Mouse (Mus musculus): ENCODE results near the gene Gtpbp1. TPM values are rescaled to one million over a fixed set of nuclear protein-coding genes. Genes with fewer than 3 reads are reported as not detected.

Gtpbp1 gene
- polyA plus RNA-seq, 1 experiment from 2014 or later, result 29.2 TPM

- Histone ChIP-seq H3K4me3 (ENCODE audit: inconsistent target) (no peak overlapping the region), H3K79me2 (ENCODE audit: inconsistent target) (no peaks in the 10 kb centered on the region), H3K36me3 (ENCODE audit: inconsistent target) (peaks cover 56% of the 10 kb centered on the region), H3K27ac (no peak overlapping the region)
- WGBS (ENCODE audit: missing documents), result 88% methylated on average over 11 of the region's 11 CpGs
These were observed 34.6 kb downstream of the Gtpbp1 start for GRCm38 (mm10) chr15:79725190-79725789.

GRCm38 (mm10) chr15:79727840-79728239 is 37.2 kb downstream of the Gtpbp1 start:
- H3K79me2 ChIP-seq (ENCODE audit: inconsistent target), result no peaks in the 10 kb centered on the region
- WGBS (ENCODE audit: missing documents), result 98% methylated on average over 6 of the region's 6 CpGs
- H3K36me3 ChIP-seq (ENCODE audit: inconsistent target), result peaks cover 76% of the 10 kb centered on the region
- no peak overlapping the region for H3K27ac ChIP-seq
- no peak overlapping the region for H3K4me3 ChIP-seq (ENCODE audit: inconsistent target)

- H3K36me3 ChIP-seq (ENCODE audit: inconsistent target), result peaks cover 81% of the 10 kb centered on the region
- H3K4me3 ChIP-seq (ENCODE audit: inconsistent target), result no peak overlapping the region
- H3K27ac ChIP-seq, result no peak overlapping the region
- WGBS (ENCODE audit: missing documents), result 93% methylated on average over 5 of the region's 5 CpGs
- H3K79me2 ChIP-seq (ENCODE audit: inconsistent target), result no peaks in the 10 kb centered on the region
These were observed 37.7 kb downstream of the Gtpbp1 start for GRCm38 (mm10) chr15:79728311-79728710.

- WGBS (ENCODE audit: missing documents), result 90% methylated on average over 9 of the region's 10 CpGs
- no peak overlapping the region for H3K4me3 ChIP-seq (ENCODE audit: inconsistent target)
- peaks cover 86% of the 10 kb centered on the region for H3K36me3 ChIP-seq (ENCODE audit: inconsistent target)
- no peaks in the 10 kb centered on the region for H3K79me2 ChIP-seq (ENCODE audit: inconsistent target)
- no peak overlapping the region for H3K27ac ChIP-seq
These were observed 38.2 kb downstream of the Gtpbp1 start for GRCm38 (mm10) chr15:79728731-79729388.

GRCm38 (mm10) chr15:79731554-79731953 is 40.9 kb downstream of the Gtpbp1 start:
- Histone ChIP-seq H3K79me2 (ENCODE audit: inconsistent target) (no peaks in the 10 kb centered on the region), H3K36me3 (ENCODE audit: inconsistent target) (peaks cover 86% of the 10 kb centered on the region), H3K27ac (no peak overlapping the region), H3K4me3 (ENCODE audit: inconsistent target) (no peak overlapping the region)
- WGBS (ENCODE audit: missing documents), result 52% methylated on average over 7 of the region's 7 CpGs

- Histone ChIP-seq H3K79me2 (ENCODE audit: inconsistent target) (no peaks in the 10 kb centered on the region), H3K4me3 (ENCODE audit: inconsistent target) (no peak overlapping the region), H3K36me3 (ENCODE audit: inconsistent target) (peaks cover 86% of the 10 kb centered on the region), H3K27ac (no peak overlapping the region)
- 97% methylated on average over 8 of the region's 8 CpGs for WGBS (ENCODE audit: missing documents)
These were observed 42.5 kb downstream of the Gtpbp1 start for GRCm38 (mm10) chr15:79733192-79733591.

GRCm38 (mm10) chr15:79733640-79734039 is 43.0 kb downstream of the Gtpbp1 start:
- Histone ChIP-seq H3K79me2 (ENCODE audit: inconsistent target) (peaks cover under 1% of the 10 kb centered on the region; the same call in 1 of the 2 replicates), H3K4me3 (ENCODE audit: inconsistent target) (no peak overlapping the region), H3K36me3 (ENCODE audit: inconsistent target) (peaks cover 86% of the 10 kb centered on the region), H3K27ac (no peak overlapping the region)
- WGBS (ENCODE audit: missing documents), result 32% methylated on average over 4 of the region's 4 CpGs

GRCm38 (mm10) chr15:79734311-79734710 is 43.7 kb downstream of the Gtpbp1 start:
- Histone ChIP-seq H3K27ac (no peak overlapping the region), H3K4me3 (ENCODE audit: inconsistent target) (no peak overlapping the region), H3K79me2 (ENCODE audit: inconsistent target) (peaks cover 7% of the 10 kb centered on the region; the same call in 1 of the 2 replicates), H3K36me3 (ENCODE audit: inconsistent target) (peaks cover 82% of the 10 kb centered on the region)
- 75% methylated on average over 8 of the region's 8 CpGs for WGBS (ENCODE audit: missing documents)

GRCm38 (mm10) chr15:79740739-79741138 is 50.1 kb downstream of the Gtpbp1 start:
- peaks cover 27% of the 10 kb centered on the region; the same call in 1 of the 2 replicates for H3K36me3 ChIP-seq (ENCODE audit: inconsistent target)
- H3K4me3 ChIP-seq (ENCODE audit: inconsistent target), result peak overlapping the region; percentile 83; the same call in 1 of the 2 replicates
- H3K79me2 ChIP-seq (ENCODE audit: inconsistent target), result peaks cover 32% of the 10 kb centered on the region
- 34% methylated on average over 3 of the region's 3 CpGs for WGBS (ENCODE audit: missing documents)
- H3K27ac ChIP-seq, result no peak overlapping the region

- Histone ChIP-seq H3K4me3 (ENCODE audit: inconsistent target) (peak overlapping the region; percentile 83), H3K79me2 (ENCODE audit: inconsistent target) (peaks cover 32% of the 10 kb centered on the region), H3K36me3 (ENCODE audit: inconsistent target) (peaks cover 25% of the 10 kb centered on the region; the same call in 1 of the 2 replicates), H3K27ac (peak overlapping the region; percentile 82)
- WGBS (ENCODE audit: missing documents), result 0% methylated on average over 14 of the region's 14 CpGs
These were observed 50.7 kb downstream of the Gtpbp1 start for GRCm38 (mm10) chr15:79741173-79741858.

- H3K4me3 ChIP-seq (ENCODE audit: inconsistent target), result peak within 1 kb of the TSS; percentile 83
- H3K79me2 ChIP-seq (ENCODE audit: inconsistent target), result peaks cover 32% of the 10 kb centered on the region
- H3K36me3 ChIP-seq (ENCODE audit: inconsistent target), result peaks cover 18% of the 10 kb centered on the region; the same call in 1 of the 2 replicates
- under 1% methylated on average over 81 of the region's 93 CpGs for WGBS (ENCODE audit: missing documents)
- peak within 1 kb of the TSS; percentile 82 for H3K27ac ChIP-seq
These were observed 51.5 kb downstream of the Gtpbp1 start, which contains the start of gene Sun2 for GRCm38 (mm10) chr15:79741921-79742705. Gene Sun2, minus strand, starts transcription at chr15:79742536.

- WGBS (ENCODE audit: missing documents), result under 1% methylated on average over 22 of the region's 23 CpGs
- no peak overlapping the region for H3K27ac ChIP-seq
- H3K36me3 ChIP-seq (ENCODE audit: inconsistent target), result peaks cover 12% of the 10 kb centered on the region; the same call in 1 of the 2 replicates
- peaks cover 32% of the 10 kb centered on the region for H3K79me2 ChIP-seq (ENCODE audit: inconsistent target)
- peak overlapping the region; percentile 27 for H3K4me3 ChIP-seq (ENCODE audit: inconsistent target)
These were observed 52.0 kb downstream of the Gtpbp1 start for GRCm38 (mm10) chr15:79742706-79743023.

GRCm38 (mm10) chr15:79744001-79744400 is 53.4 kb downstream of the Gtpbp1 start:
- no peak overlapping the region for H3K4me3 ChIP-seq (ENCODE audit: inconsistent target)
- no peak overlapping the region for H3K27ac ChIP-seq
- peaks cover 28% of the 10 kb centered on the region for H3K79me2 ChIP-seq (ENCODE audit: inconsistent target)
- WGBS (ENCODE audit: missing documents), result 95% methylated on average over 11 of the region's 11 CpGs
- H3K36me3 ChIP-seq (ENCODE audit: inconsistent target), result no peaks in the 10 kb centered on the region; the same call in 1 of the 2 replicates

- H3K79me2 ChIP-seq (ENCODE audit: inconsistent target), result peaks cover 20% of the 10 kb centered on the region
- no peaks in the 10 kb centered on the region; the same call in 1 of the 2 replicates for H3K36me3 ChIP-seq (ENCODE audit: inconsistent target)
- 89% methylated on average over 8 of the region's 8 CpGs for WGBS (ENCODE audit: missing documents)
- no peak overlapping the region for H3K4me3 ChIP-seq (ENCODE audit: inconsistent target)
- no peak overlapping the region for H3K27ac ChIP-seq
These were observed 54.1 kb downstream of the Gtpbp1 start for GRCm38 (mm10) chr15:79744742-79745141.

All from macrophage (primary cell).